Comparison of ENCODE assay signal across 16 mouse cellular contexts in genomic region chr10:80486862-80487379, GRCm38 (mm10). TPM values are rescaled to one million over a fixed set of nuclear protein-coding genes. Genes with fewer than 3 reads are reported as not detected.
A peak's percentile ranks its signal among the peaks of the same experiment; 100 is the strongest.
DNase-seq lines count a peak whose midpoint lies in the region; ATAC-seq and TF ChIP-seq lines count a peak whose summit lies in the region.
"Had no signal": no experiment of that assay in that cellular context is flagged by ENCODE, and none has a peak within 500 bp of the region (broad histone marks: within the 10 kb centered on the region; RNA-seq: fewer than 3 reads in every experiment).

No protein-coding gene starts in this region.

- TF ChIP-seq EP300 in lung, postnatal 0 days (IDR thresholded peaks at IDR 0.05), result no peak
- no peak for TF ChIP-seq EP300 in MEL (IDR thresholded peaks at IDR 0.05; ENCODE audit: low read depth in 1 of 2, low read length in 2 of 2)

- H3K9me3 ChIP-seq in forebrain, postnatal 0 days (ENCODE audit: low read length), result no peaks in the 10 kb centered on the region
- no peaks in the 10 kb centered on the region; the same call in 1 of the 2 replicates for H3K9me3 ChIP-seq in forebrain, embryonic 11.5 days (ENCODE audit: control insufficient read depth, low read length)
- no peaks in the 10 kb centered on the region for H3K9me3 ChIP-seq in lung, postnatal 0 days (ENCODE audit: low read length)
- H3K9me3 ChIP-seq in MEL (replicated peaks; ENCODE audit: insufficient read depth, low read length), result no peaks in the 10 kb centered on the region
- no peaks in the 10 kb centered on the region for H3K9me3 ChIP-seq in forebrain, embryonic 15.5 days
- H3K9me3 ChIP-seq: midbrain, embryonic 10.5 days; neural tube, embryonic 15.5 days had no signal

- no peak overlapping the region for H3K4me2 ChIP-seq in forebrain, postnatal 0 days (ENCODE audit: low read depth)
- H3K4me2 ChIP-seq in forebrain, embryonic 11.5 days (ENCODE audit: low read depth, low read length, severe bottlenecking), result no peak overlapping the region
- H3K4me2 ChIP-seq in lung, postnatal 0 days (replicated peaks; ENCODE audit: low read depth, low read length), result no peak overlapping the region
- no peak overlapping the region for H3K4me2 ChIP-seq in forebrain, embryonic 15.5 days (replicated peaks)
- H3K4me2 ChIP-seq: limb, embryonic 12.5 days; neural tube, embryonic 15.5 days had no signal

- no peak overlapping the region for H3K4me3 ChIP-seq in forebrain, postnatal 0 days (ENCODE audit: low read depth, low read length)
- no peak overlapping the region for H3K4me3 ChIP-seq in forebrain, embryonic 11.5 days (ENCODE audit: low read depth, low read length)
- H3K4me3 ChIP-seq in lung, postnatal 0 days (ENCODE audit: low read depth, low read length), result no peak overlapping the region
- no peak overlapping the region for H3K4me3 ChIP-seq in MEL (ENCODE audit: control insufficient read depth in 1 of 2, insufficient read depth in 1 of 2, low read depth in 2 of 2, low read length in 2 of 2)
- H3K4me3 ChIP-seq in forebrain, embryonic 15.5 days, result no peak overlapping the region
- H3K4me3 ChIP-seq: limb, embryonic 12.5 days; midbrain, embryonic 10.5 days; neural tube, embryonic 15.5 days had no signal

- peak; percentile 36; the same call in 1 of the 2 replicates for TF ChIP-seq CTCF in forebrain, postnatal 0 days (IDR thresholded peaks at IDR 0.05; ENCODE audit: low read depth)
- TF ChIP-seq CTCF in lung, postnatal 0 days (IDR thresholded peaks at IDR 0.05), result peak; percentile 48
- peak; percentile 65 to 78 (median 78) for TF ChIP-seq CTCF in MEL (IDR thresholded peaks at IDR 0.05 in 2 of 3, conservative IDR thresholded peaks at IDR 0.05 in 1 of 3; ENCODE audit: control insufficient read depth in 1 of 3, insufficient read depth in 1 of 3, low read depth in 2 of 3, low read length in 3 of 3, poor library complexity in 1 of 3, severe bottlenecking in 1 of 3)

- H3K9ac ChIP-seq in forebrain, postnatal 0 days, result no peak overlapping the region
- H3K9ac ChIP-seq in forebrain, embryonic 11.5 days (ENCODE audit: low read length), result no peak overlapping the region
- H3K9ac ChIP-seq in lung, postnatal 0 days (replicated peaks; ENCODE audit: low read depth), result no peak overlapping the region
- H3K9ac ChIP-seq in MEL (ENCODE audit: control insufficient read depth, low read depth, low read length, poor library complexity, severe bottlenecking), result no peak overlapping the region
- H3K9ac ChIP-seq in forebrain, embryonic 15.5 days (replicated peaks), result no peak overlapping the region
- H3K9ac ChIP-seq: limb, embryonic 12.5 days; neural tube, embryonic 15.5 days had no signal

- no peaks in the 10 kb centered on the region for H3K79me2 ChIP-seq in MEL (ENCODE audit: control insufficient read depth, insufficient read depth, low read length, poor library complexity)

- TF ChIP-seq POLR2A in MEL (IDR thresholded peaks at IDR 0.05; ENCODE audit: control insufficient read depth in 1 of 2, insufficient read depth in 1 of 2, low read depth in 1 of 2, low read length in 2 of 2, poor library complexity in 1 of 2), result no peak

- peaks cover 43% of the 10 kb centered on the region for H3K27me3 ChIP-seq in forebrain, postnatal 0 days (ENCODE audit: insufficient read depth, low read length)
- peaks cover 48% of the 10 kb centered on the region for H3K27me3 ChIP-seq in forebrain, embryonic 11.5 days (ENCODE audit: control insufficient read depth, insufficient read depth, low read length)
- peaks cover 25% of the 10 kb centered on the region for H3K27me3 ChIP-seq in lung, postnatal 0 days (replicated peaks; ENCODE audit: insufficient read depth, low read length)
- H3K27me3 ChIP-seq in MEL (ENCODE audit: control insufficient read depth in 1 of 2, insufficient read depth in 2 of 2, low read length in 2 of 2), result peaks cover 2 to 4% of the 10 kb centered on the region in 2 experiments; a peak in 3 of 4 replicates
- peaks cover 57% of the 10 kb centered on the region for H3K27me3 ChIP-seq in forebrain, embryonic 15.5 days

- 83% methylated on average over 7 of the region's 7 CpGs for WGBS in forebrain, postnatal 0 days
- WGBS in forebrain, embryonic 11.5 days, result 78% methylated on average over 7 of the region's 7 CpGs
- 57% methylated on average over 7 of the region's 7 CpGs for WGBS in lung, postnatal 0 days
- 78% methylated on average over 7 of the region's 7 CpGs for WGBS in forebrain, embryonic 15.5 days

- TF ChIP-seq RAD21 in MEL (IDR thresholded peaks at IDR 0.05; ENCODE audit: low read depth, low read length), result peak; percentile 46

- H3K4me1 ChIP-seq in forebrain, postnatal 0 days (ENCODE audit: insufficient read depth), result no peaks in the 10 kb centered on the region
- no peaks in the 10 kb centered on the region for H3K4me1 ChIP-seq in forebrain, embryonic 11.5 days (replicated peaks; ENCODE audit: control insufficient read depth, insufficient read depth, low read length)
- no peaks in the 10 kb centered on the region for H3K4me1 ChIP-seq in lung, postnatal 0 days (ENCODE audit: insufficient read depth, low read depth, low read length)
- H3K4me1 ChIP-seq in MEL (ENCODE audit: control insufficient read depth in 1 of 2, insufficient read depth in 2 of 2, low read length in 2 of 2), result no peaks in the 10 kb centered on the region
- no peaks in the 10 kb centered on the region for H3K4me1 ChIP-seq in forebrain, embryonic 15.5 days

- no peaks in the 10 kb centered on the region for H3K36me3 ChIP-seq in forebrain, postnatal 0 days (ENCODE audit: insufficient read depth)
- no peaks in the 10 kb centered on the region for H3K36me3 ChIP-seq in forebrain, embryonic 11.5 days (ENCODE audit: control insufficient read depth, insufficient read depth, low read length)
- H3K36me3 ChIP-seq in lung, postnatal 0 days (ENCODE audit: insufficient read depth, low read length), result no peaks in the 10 kb centered on the region
- no peaks in the 10 kb centered on the region for H3K36me3 ChIP-seq in MEL (ENCODE audit: control insufficient read depth in 1 of 2, insufficient read depth in 2 of 2, low read length in 2 of 2)
- H3K36me3 ChIP-seq in forebrain, embryonic 15.5 days, result no peaks in the 10 kb centered on the region
- H3K36me3 ChIP-seq: limb, embryonic 12.5 days; midbrain, embryonic 10.5 days; neural tube, embryonic 15.5 days had no signal

- no peak for ATAC-seq in forebrain, postnatal 0 days
- ATAC-seq in forebrain, embryonic 11.5 days (replicated peaks; ENCODE audit: low FRiP score), result no peak
- ATAC-seq in lung, postnatal 0 days, result no peak
- ATAC-seq in megakaryocyte progenitor cell, adult 5-6 weeks (replicated peaks; ENCODE audit: poor library complexity), result peak; percentile 60; the same call in 1 of the 2 replicates
- ATAC-seq in forebrain, embryonic 15.5 days (replicated peaks), result no peak

- H3K27ac ChIP-seq in forebrain, postnatal 0 days (ENCODE audit: low read depth, low read length), result no peak overlapping the region
- H3K27ac ChIP-seq in forebrain, embryonic 11.5 days (ENCODE audit: low read depth, low read length), result no peak overlapping the region
- H3K27ac ChIP-seq in lung, postnatal 0 days (ENCODE audit: low read length), result no peak overlapping the region
- no peak overlapping the region for H3K27ac ChIP-seq in MEL (ENCODE audit: control insufficient read depth, low read depth, low read length)
- no peak overlapping the region for H3K27ac ChIP-seq in forebrain, embryonic 15.5 days (replicated peaks)
- H3K27ac ChIP-seq: limb, embryonic 12.5 days; midbrain, embryonic 10.5 days; neural tube, embryonic 15.5 days had no signal

- no peak for DNase-seq in forebrain, postnatal 0 days
- DNase-seq in forebrain, embryonic 11.5 days (ENCODE audit: low spot score), result no peak
- no peak for DNase-seq in lung, postnatal 0 days (ENCODE audit: low spot score)
- DNase-seq in lung, postnatal 4 days, result no peak
- DNase-seq in MEL (ENCODE audit: low read depth, low spot score), result peak; percentile 59
- no peak for DNase-seq in urinary bladder, postnatal 14 days (ENCODE audit: low spot score)
- DNase-seq: cerebellum, postnatal 14 days; heart, postnatal 4 days; kidney, postnatal 10 days had no signal

RNA-seq across cellular contexts. Expression of gene Onecut3, which starts 7.7 kb away (rescaled TPM):
- total RNA-seq in forebrain, postnatal 0 days (2014; rRNA removed), result 0.62 and 1.9 TPM in 2 replicates
- 0.03 and 0.18 TPM in 2 replicates for polyA plus RNA-seq in forebrain, postnatal 0 days (2015; fragmentation: Nextera tagmentation; extraction: Ambion mirVana)
- polyA plus RNA-seq in forebrain, embryonic 11.5 days (2014; fragmentation: Nextera tagmentation; extraction: Ambion mirVana), result 0.49 and 0.53 TPM in 2 replicates
- polyA plus RNA-seq in lung, postnatal 0 days (2015; fragmentation: Nextera tagmentation; extraction: Ambion mirVana), result not detected in 2 replicates
- total RNA-seq in MEL (2012; rRNA removed), result not detected in 2 replicates
- polyA plus RNA-seq in MEL (2012; ENCODE audit: insufficient read depth in 1 of 2, insufficient read length in 2 of 2, low read depth in 1 of 2, low replicate concordance in 2 of 2, missing spikeins in 1 of 2), result not detected
- not detected in 2 replicates for total RNA-seq in megakaryocyte progenitor cell, adult 5-6 weeks (2015)
- not detected in 2 replicates for total RNA-seq in megakaryocyte progenitor cell, adult 5-6 weeks (2017)
- 0.23 and 0.61 TPM in 2 replicates for polyA plus RNA-seq in forebrain, embryonic 15.5 days (2015; fragmentation: Nextera tagmentation; extraction: Ambion mirVana)
- total RNA-seq: adrenal gland, postnatal 4 days; gastrocnemius, postnatal 4 days had no signal
- polyA plus RNA-seq: limb, embryonic 12.5 days had no signal

RNA-seq across cellular contexts. Expression of gene Atp8b3, which starts 52.0 kb away (rescaled TPM):
- 0.05 and 0.38 TPM in 2 replicates for total RNA-seq in forebrain, postnatal 0 days (2014; rRNA removed)
- polyA plus RNA-seq in forebrain, postnatal 0 days (2015; fragmentation: Nextera tagmentation; extraction: Ambion mirVana), result 0.16 and 0.46 TPM in 2 replicates
- polyA plus RNA-seq in forebrain, embryonic 11.5 days (2014; fragmentation: Nextera tagmentation; extraction: Ambion mirVana), result 0.35 and 0.59 TPM in 2 replicates
- polyA plus RNA-seq in lung, postnatal 0 days (2015; fragmentation: Nextera tagmentation; extraction: Ambion mirVana), result 0.04 and 0.10 TPM in 2 replicates
- 0.03 TPM in 1 of 2 replicates, not detected in the other for total RNA-seq in MEL (2012; rRNA removed)
- under 1 TPM in 1 of 2 experiments, not detected in 1; 0.13 TPM for polyA plus RNA-seq in MEL (2012; ENCODE audit: insufficient read depth in 1 of 2, insufficient read length in 2 of 2, low read depth in 1 of 2, low replicate concordance in 2 of 2, missing spikeins in 1 of 2)
- not detected in 2 replicates for total RNA-seq in megakaryocyte progenitor cell, adult 5-6 weeks (2015)
- total RNA-seq in megakaryocyte progenitor cell, adult 5-6 weeks (2017), result not detected in 2 replicates
- 0.23 and 0.33 TPM in 2 replicates for polyA plus RNA-seq in forebrain, embryonic 15.5 days (2015; fragmentation: Nextera tagmentation; extraction: Ambion mirVana)
- total RNA-seq: heart, postnatal 4 days had no signal

RNA-seq across cellular contexts. Expression of gene Tcf3, which starts 53.5 kb away (rescaled TPM):
- 69.0 and 91.4 TPM in 2 replicates for total RNA-seq in forebrain, postnatal 0 days (2014; rRNA removed)
- polyA plus RNA-seq in forebrain, postnatal 0 days (2015; fragmentation: Nextera tagmentation; extraction: Ambion mirVana), result 34.3 and 36.1 TPM in 2 replicates
- polyA plus RNA-seq in forebrain, embryonic 11.5 days (2014; fragmentation: Nextera tagmentation; extraction: Ambion mirVana), result 237 and 256 TPM in 2 replicates
- 34.7 and 36.2 TPM in 2 replicates for polyA plus RNA-seq in lung, postnatal 0 days (2015; fragmentation: Nextera tagmentation; extraction: Ambion mirVana)
- total RNA-seq in MEL (2012; rRNA removed), result 113 and 125 TPM in 2 replicates
- 100 to 1,000 TPM in 1 of 2 experiments, not detected in 1; 258 TPM for polyA plus RNA-seq in MEL (2012; ENCODE audit: insufficient read depth in 1 of 2, insufficient read length in 2 of 2, low read depth in 1 of 2, low replicate concordance in 2 of 2, missing spikeins in 1 of 2)
- 29.9 and 35.3 TPM in 2 replicates for total RNA-seq in megakaryocyte progenitor cell, adult 5-6 weeks (2015)
- total RNA-seq in megakaryocyte progenitor cell, adult 5-6 weeks (2017), result 33.5 and 51.0 TPM in 2 replicates
- polyA plus RNA-seq in forebrain, embryonic 15.5 days (2015; fragmentation: Nextera tagmentation; extraction: Ambion mirVana), result 85.2 and 89.6 TPM in 2 replicates
